Mouse (Mus musculus) embryo, embryonic 11.5 days (tissue): ENCODE results near the gene Acer3.

Source experiments
- DNase-seq: peaks from one replicate; pipeline ENCODE4 v3.0.0-alpha.2; 2012; ENCODE audit warnings: low read depth, low spot score

Acer3 gene

DNA sequence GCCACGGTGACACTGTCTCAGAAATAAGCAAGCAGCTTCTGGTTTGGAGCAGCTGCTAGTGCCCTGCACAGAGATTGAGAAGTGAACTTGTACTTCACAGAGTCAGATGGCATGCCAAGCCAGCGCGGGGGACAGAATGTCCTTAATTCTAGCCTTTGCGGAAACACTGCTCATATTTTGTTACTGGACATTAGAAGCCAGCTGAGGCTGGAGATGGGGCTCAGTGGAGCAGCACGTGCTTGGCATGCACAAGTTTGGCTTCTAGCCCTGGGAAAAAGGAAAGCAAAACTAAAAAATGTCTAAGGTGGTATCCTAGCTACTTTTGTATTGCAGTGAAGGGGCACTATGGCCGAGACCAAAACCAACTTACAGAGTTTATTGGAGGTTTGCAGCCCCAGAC lies 135.7 kb downstream of the Acer3 start:
- no peak for DNase-seq

DNA sequence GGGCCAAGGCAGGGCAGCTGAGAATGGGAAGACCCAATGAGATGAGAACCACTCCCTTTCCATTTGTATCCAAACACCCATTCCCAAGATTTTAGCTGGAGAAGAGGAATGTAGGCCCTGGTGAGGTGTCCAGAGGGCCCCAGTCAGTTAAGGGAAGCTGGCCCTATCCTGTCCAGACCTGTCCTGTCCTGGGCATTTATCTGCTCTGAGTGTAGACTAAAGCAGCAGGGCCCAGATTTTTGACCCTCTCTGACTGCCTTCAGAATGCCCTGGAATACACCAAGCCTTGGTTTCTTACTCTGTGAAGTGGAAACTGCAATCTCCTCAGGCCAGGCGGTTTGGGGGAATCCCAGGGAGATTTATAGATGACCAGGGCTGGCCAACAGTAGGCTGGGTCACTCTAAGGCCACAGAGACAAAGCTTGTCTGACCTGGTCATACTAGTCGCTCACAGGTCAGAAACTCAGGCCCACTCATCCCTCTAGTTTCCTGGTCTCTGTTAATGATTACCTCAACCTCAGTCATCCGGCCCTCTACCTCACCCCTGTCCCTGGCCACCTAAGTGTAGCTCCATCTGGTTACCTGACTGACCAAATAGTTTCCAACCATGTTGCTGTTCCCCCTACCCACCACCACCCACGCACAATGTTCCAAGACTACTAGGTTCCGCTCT lies 142.3 kb downstream of the Acer3 start:
- DNase-seq, result no peak

DNA sequence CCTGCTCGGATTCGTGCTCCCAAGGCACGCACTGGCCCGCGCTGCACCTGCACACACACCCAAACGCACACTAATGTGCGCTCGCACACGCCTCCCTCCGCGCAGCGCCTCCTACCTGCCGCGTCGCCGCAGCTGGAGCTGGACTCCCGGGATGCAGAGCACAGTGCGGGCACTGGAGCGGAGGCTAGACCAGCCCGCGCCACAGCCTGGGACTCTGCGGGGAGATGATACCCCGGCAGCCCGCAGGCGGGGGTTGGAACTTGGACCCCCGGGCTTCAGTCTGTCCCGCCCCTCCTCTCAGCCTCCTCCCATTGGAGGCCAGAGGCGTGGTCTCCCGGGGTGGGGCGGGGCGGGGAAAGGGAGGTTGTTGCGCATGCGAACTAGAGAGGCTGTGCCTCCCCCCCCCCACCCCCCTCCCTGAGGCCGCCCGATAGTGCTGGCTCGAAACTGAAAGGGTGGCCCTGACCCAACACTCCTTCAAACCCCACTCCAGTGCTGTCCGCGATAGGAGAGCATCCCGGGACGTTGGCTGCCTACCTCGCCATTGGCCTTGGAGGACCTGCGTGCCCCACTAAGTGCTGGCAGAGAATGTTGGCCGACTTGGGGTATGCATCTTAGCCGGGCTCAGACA lies 143.0 kb downstream of the Acer3 start, which contains the start of gene Capn5:
Capn5 (minus strand) TSS at position 346 of the 631 bp plus-strand sequence.
- peak; percentile 72 for DNase-seq

DNA sequence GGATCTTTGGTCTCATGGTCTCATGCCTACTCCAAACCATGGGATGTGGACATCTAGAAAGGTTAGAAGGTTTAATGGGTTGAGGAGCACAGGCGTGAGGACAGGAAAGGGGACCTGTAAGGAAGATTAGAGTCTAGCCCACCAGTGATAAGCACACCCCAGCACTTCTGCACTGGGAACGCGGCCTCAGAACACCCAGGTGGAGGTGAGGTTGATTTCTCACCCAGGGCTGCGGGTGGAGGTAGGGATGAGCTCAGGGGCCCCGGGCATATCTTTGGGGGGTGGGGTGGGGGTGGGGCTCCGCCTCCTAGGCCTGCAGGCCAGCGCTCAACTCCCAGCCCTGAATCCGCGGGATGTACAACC lies 143.5 kb downstream of the Acer3 start:
- DNase-seq, result no peak

DNA sequence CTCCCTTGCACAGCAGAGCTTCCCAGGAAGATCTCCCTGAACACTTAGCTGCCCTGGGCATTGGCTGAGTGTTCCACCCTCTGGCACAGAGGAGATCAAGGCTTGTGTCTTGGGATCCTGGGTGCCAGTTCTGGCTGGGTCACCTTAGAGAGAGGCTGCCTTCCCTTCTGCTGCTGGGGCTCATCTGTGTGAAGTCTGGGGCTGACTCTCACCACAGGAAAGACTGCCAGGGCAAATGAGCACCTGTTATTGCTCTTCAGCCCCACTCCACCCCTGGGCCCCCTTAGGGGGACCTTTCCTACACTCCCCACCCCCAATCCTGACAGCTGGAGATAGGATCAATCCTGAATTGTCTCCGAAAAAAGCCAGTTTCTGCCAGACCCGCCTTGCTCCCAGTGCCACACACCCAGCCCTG lies 143.9 kb downstream of the Acer3 start:
- DNase-seq, result no peak

DNA sequence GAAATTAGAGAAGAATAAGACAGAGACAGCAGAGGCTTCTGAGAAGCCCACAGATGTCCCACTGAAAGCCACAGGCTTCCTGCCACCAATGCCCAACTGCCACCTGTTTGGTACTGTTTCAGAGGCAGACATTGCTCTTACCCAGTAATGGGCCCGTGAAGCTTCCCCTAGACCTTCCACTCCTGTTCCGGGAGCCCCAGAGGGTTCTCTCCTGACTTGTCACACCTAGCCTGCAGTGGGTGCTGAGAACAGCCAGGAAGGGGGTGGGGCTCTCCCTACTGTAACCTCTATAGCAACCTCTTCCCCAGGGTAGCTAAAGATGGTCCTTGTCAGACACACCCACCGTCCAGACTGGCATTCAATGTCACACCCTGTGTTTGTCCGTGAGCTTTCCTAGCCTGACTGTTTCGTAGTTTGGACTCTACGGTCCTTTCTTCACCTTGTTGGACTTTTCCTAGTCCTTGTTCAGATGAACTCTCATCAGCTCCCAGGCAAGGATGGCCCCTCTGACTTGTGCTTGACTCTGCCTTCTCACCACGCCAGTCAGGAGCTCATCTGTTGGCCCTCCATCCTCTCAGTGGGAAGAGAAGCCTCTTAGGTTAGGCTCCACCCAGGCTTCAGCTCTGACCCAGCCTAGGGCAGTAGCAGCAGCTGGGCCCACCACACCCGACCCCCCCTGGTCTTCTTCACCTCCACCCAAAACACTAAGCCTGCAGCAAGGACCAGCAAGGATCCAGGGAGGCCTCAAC lies 144.5 kb downstream of the Acer3 start:
- DNase-seq, result no peak

DNA sequence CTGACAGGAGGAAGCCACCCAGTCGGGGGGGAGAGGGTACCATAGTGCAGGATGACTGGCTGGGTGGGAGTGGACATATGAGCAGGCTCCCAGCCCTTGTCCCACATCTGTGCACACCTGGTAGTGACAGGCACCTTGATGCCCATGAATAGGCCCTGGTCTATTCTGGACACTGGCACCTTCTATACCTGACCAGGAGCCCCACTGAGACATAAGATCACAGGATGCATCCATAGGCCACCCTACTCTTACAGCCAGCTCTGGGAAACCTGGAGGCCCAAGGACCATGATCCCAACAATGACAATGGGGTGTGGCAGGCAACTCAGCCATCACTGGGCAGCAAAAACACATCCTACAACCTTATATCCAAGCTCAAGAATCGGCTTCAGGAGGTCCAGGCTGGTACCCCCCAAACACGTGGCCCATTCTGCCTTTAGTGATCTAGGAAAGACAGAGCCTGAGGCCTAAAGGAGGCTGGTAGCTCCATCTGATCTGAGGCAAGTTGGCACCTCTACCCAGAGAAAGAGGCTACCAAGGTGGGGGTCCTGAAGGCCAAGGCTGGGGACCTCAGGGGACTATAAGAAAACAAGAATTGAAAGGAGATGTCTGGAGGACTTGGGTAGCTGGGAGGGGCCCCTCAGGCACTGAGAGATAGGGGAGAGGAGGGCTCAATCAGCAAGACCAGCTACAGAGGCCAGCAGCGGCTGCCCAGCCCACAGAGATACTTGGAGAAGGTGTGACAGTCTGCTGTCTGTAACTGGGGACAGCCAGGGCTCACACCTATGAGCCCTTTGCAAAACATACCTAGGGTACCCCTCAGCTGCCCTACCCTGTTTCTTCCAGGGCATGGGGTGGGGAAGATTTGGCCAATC lies 145.9 kb downstream of the Acer3 start:
- DNase-seq, result no peak

DNA sequence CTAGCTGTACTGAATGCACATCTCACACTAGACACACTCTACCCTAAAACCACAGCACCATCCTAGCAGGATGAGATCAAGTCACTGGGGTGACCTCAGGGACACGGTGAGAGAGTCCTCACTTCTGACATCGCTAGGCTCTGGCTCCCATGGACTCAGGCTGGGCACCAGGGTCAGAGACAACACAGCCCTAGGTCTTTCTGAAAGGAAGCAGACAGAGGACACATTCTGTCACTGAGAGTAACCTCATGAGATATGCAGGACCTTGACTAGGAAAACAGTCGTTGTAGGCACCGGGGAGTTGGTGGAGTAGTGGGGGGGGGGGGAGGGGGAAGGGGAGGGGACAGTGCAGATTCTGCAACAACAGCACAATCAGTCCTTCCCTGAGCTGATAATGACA lies 147.6 kb downstream of the Acer3 start:
- no peak for DNase-seq

DNA sequence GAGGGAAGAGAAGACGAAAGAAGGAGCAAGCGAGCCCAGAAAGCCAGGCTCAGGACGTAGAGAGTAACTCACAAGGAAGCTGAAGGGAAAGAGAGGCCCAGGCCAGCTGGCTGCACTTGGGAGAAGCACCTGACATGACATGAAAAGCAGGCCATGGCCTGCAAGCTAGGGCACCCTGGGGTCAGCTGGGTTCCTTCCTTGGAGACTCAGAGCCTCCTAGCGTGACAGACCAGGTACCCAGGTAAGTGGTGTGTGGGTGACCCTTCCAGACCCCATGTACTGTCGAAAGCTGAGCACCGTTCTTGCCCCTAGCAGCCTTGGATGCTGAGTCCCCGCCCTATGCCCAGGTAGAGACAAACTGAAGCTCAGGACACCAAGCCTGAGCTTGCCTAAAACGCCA lies 148.3 kb downstream of the Acer3 start:
- no peak for DNase-seq

DNA sequence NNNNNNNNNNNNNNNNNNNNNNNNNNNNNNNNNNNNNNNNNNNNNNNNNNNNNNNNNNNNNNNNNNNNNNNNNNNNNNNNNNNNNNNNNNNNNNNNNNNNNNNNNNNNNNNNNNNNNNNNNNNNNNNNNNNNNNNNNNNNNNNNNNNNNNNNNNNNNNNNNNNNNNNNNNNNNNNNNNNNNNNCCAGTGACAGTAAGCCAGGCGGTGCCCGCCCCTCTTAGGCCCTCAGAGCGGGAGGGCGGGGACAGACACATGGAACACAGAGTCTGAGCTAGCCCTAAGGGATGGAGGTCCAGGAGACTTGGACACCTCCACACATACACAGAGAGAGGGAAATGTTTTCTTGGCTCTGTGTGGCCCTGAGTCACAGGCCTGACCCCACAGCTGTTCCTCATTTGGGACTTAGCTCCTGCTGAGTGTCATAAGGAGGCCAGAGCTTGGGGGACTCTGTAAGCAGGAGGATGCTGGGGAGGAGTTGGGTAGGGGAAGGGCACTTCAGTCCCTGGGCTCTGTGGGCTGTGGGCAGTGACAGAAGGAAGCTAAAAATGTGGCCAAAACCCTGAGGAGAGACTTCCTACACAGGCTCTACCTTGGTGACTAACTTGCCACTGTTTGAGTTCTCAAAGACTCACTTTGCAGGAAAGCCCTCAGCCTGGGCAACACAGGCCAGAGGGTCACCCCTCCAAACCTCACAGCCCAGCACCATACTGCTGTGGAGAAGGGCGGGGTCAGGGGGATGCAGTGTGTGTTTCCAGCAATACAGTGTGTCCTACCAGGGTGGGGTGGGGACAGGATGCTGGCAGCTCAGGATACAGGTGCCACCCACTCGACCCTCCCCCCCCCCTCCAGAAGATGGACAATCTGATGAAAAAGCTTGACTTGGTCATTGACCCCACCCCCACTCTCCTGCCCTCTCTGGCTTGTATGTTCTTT lies 149.6 kb downstream of the Acer3 start:
- DNase-seq, result no peak

DNA sequence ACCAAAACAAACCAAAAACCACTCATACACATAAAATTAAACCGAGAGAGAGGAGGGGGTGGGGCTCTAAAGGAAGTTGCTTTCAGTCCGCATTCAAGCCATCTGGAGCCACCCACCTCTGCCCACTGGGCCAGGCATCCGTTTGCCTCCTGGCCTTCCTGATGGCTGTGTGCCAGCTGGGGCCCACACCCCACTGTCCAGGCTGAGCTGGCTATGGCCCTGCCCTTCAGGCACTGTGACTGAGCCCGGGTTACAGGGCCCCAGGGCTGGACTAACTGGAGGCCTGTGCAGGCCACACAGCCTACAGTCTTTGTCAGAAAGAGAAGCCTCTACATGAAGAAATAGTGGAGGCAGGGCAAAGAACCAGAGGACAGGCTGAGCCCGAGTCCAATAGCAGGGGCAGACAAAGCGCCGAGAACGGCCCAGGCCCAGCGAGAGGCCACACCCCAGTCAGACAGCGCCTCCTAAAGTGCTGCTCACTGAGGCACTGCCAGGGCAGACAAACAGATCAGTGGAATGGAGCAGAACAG lies 155.9 kb downstream of the Acer3 start:
- no peak for DNase-seq

DNA sequence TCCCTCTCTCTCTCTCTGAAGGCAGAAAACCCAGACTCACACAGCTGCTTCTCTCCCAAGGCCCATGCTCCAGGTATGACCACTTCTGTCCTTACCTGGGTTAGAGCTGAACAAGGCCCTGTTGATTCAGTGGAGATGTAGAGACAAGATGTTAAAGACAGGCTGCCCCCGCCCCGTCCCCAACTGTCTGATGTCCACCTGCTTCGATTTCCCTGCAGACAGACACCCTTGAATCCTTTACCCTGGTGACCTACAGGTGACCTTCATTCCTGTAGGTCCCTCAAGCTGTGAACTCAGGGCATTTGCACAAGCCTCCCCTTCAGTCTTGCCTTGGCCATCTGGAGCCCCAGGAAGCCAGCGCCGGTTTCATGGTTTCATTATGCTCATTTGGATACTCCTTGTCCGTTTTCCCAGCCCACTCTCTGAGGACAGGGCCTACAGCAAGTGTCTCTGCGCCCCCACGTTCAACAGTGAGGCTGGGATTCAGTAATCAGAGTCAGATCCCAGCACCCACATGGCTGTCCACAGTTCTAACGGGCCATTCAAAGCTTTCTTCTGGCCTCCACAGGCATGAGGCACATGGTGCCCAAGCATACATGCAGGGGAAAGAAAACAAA lies 156.5 kb downstream of the Acer3 start:
- no peak for DNase-seq

DNA sequence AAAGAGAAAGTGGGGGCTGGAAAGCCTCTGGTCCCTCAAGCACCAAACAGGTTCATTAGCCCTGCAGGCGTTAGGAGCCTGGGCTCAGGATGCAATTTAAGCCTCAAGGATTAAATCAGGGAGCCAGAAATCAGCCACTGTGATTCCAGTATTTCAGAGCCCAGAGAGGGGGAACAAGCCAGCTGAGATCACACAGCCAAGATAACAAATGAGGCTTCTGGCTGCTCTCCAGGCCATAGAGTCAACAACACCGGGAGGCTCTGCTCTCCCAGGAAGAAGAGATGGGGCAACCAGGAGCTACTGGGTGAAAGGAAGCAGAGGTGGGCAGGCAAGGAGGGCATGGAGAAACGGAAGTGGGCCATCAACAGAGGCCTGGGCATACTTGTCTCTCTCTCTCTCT lies 157.3 kb downstream of the Acer3 start:
- DNase-seq, result no peak

DNA sequence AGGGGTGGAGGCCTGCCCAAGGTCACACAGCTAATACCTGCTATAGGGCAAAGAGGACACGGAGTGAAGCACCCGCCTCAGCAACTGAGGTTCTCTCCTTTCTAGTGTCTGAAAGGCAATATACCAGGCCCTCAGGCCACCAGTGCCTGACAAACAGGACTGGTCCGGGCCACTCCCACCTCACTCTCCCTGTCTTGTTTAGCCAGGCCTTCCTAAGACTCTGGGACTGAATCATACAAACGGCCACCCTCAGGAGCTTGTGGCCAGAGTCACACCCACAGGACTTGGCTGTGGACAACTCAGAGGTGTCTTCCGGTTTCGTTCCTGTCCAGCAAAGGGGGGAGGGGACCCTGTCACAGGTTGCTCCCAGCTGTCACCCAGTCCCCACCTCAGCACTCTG lies 158.8 kb downstream of the Acer3 start:
- no peak for DNase-seq

DNA sequence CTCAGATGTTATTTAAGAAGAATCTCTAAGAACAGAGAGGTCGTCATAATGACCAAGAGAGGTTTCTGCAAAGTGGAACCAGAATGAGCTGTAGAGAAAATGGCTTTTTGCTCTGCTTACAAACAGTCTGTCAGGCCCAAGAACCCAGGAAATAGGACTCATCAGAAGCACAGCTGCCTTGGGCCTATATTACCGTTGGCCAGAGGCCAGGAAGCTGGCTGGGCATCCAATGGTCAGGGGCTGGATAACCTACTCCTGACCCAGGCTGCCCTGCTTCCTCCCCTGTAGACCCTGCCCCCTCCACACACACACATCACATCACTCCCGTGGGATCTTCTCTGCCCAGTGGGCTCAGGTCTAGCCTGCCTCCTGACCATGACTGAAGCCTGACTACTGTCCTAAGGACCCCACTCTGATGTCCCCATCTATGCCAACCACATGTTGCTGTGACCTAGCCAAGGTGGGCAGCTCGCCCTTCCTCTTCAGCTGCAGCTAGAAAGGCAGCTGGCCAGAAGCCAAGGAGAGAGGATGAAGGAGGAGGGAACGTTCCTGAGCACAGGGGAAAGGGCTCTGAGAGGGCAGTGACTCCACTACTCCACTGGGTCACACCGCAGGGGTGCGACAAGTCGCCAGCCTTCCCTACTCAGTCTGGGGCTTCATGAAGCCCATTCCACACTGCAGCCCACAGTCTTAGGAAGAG lies 160.8 kb downstream of the Acer3 start:
- DNase-seq, result no peak

DNA sequence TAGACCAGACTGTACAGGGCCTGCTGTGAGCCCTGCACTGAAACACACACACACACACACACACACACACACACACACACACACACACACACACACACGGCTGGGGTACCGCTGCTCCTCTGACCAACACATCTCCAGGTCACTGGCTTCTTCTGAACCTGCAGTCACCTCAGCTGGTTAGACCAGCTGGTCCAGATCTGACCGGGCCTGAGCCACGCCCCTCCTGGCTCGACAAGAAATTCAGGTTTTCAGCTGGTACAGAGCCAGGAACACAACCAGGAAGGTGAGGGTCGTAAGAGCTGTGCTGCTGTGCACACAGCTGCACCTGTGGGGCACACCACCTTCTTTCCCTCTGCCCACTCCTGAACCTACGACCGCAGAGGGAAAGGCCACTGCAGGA lies 162.5 kb downstream of the Acer3 start:
- DNase-seq, result no peak

DNA sequence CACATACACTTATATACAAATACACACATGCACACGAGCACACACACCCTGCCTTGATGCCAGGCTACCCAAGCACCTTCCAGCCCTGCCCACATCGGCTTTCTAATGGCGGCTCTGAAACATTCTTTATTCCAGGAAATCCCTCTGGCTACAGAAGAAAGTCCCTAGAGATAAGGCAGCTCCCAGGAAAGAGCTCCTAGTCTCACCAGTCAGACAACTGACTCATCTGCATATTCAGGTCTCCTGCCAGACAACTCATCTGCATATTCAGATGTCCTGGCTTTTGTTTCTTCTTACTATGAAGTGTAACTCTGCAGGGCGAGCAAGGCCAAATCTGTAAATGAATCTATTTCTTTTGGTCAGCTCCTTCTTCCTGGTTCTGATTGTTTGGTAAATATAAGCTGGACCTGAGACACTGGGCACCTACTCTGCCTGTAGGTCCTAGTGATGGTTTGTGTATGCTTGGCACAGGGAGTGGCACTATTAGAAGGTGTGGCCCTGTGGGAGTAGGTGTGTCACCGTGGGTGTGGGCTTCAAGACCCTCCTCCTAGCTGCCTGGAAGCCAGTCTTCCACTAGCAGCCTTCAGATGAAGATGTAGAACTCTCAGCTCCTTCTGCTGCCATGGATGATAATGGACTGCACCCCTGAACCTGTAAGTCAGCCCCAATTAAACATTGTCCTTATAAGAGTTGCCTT lies 163.2 kb downstream of the Acer3 start:
- no peak for DNase-seq
